Mouse (Mus musculus): ENCODE data around the gene Coq4.

Coq4 gene

GRCm38 (mm10) chr2:29792772-29793487, 5.6 kb downstream of the Coq4 start:
- DNase-seq (ENCODE audit: low spot score) = no peak

GRCm38 (mm10) chr2:29802075-29802826, 15.0 kb downstream of the Coq4 start, which contains the start of gene Slc27a4:
Gene Slc27a4, plus strand, starts transcription at chr2:29802634.
- peak; percentile 89 for DNase-seq (ENCODE audit: low spot score)

DNA sequence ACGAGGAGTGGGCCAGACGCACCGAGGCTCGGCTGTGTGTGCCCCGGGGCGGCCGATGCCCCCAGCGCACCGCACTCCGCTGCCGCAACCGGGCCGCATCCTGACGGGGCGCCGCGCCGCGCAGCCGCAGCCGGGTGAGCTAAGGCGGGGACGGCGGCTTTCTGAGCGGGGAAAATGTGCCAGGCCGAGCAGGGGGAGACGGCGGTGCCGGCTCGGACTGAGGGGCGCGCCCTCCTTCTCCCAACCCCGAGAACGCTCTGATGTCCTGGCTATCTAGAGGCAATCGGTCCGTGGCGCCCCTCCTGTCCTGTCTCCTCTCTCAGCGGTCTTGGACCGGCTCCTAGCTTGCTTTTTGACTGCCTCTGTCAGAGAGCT, 15.5 kb downstream of the Coq4 start:
- no peak for DNase-seq (ENCODE audit: low spot score)

- DNase-seq (ENCODE audit: low spot score) = no peak
These were observed 16.1 kb downstream of the Coq4 start for GRCm38 (mm10) chr2:29803400-29803831.

DNA sequence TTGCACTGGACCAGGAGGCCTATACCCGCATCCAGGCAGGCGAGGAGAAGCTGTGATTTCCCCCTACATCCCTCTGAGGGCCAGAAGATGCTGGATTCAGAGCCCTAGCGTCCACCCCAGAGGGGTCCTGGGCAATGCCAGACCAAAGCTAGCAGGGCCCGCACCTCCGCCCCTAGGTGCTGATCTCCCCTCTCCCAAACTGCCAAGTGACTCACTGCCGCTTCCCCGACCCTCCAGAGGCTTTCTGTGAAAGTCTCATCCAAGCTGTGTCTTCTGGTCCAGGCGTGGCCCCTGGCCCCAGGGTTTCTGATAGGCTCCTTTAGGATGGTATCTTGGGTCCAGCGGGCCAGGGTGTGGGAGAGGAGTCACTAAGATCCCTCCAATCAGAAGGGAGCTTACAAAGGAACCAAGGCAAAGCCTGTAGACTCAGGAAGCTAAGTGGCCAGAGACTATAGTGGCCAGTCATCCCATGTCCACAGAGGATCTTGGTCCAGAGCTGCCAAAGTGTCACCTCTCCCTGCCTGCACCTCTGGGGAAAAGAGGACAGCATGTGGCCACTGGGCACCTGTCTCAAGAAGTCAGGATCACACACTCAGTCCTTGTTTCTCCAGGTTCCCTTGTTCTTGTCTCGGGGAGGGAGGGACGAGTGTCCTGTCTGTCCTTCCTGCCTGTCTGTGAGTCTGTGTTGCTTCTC, 28.5 kb downstream of the Coq4 start:
- DNase-seq (ENCODE audit: low spot score) = no peak

- peak; percentile 68 for DNase-seq (ENCODE audit: low spot score)
These were observed 30.3 kb downstream of the Coq4 start for GRCm38 (mm10) chr2:29817426-29818232.

DNA sequence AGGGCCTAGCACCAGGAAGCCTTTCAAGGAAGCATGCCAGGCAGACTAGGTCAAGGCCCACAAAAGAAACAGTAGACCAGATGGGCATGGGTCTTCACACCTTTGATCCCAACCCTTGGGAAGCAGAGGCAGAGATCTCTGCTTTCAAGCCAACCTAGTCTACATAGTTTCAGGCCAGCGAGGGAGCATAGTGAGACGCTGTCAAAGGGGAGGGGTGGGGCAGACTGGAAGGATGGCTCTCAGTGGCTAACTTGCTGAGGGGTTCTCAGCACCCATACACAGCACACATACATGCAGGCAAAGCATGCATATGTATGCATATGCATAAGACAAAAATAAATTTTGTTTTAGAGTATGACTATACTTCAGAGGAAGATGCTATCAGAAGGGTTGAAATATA, 32.1 kb downstream of the Coq4 start:
- no peak for DNase-seq (ENCODE audit: low spot score)

DNA sequence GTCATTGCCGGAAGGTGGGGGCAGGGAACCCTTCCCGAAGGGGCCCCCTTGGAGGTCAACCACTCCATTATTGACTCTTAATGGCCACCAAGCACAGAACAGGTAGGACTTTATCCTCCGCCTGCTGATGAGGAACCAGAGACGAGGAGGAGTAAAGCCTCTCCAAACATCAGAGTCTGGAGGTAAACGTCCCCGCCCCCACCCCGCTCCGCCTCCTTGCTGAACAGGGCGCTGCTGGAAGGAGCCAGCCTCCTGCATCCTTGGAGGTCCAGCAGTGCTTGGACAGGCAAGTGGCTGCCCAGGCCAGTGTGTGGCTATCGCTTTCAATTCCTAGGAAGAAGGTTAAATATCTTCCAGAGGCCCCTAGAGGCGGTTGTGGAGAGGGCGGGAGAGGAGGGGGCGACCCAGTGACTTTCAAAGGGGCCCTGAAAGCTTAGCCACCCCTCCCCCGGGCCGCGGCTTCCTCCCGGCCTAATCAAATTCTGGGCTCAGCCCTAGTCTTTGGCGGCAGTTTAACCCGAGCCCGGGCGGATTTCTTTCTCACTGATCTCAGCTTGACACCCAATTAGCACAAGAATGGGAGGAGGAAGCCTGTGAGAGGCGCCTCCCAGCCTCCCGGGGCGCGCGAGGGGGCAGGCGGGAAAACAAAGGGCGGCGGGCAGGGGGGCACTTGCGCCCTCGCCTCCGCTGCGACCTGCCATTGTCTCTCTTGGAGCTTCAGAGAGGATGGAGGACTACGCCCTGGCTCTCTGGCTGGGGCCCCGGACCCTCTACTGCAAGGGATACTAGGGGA, 32.9 kb downstream of the Coq4 start, which contains the start of gene Urm1:
TSS of gene Urm1 (plus strand) at position 51 of the 793 bp plus-strand sequence.
- peak; percentile 23 for DNase-seq (ENCODE audit: low spot score)

- DNase-seq (ENCODE audit: low spot score) = no peak
These were observed 39.1 kb downstream of the Coq4 start for GRCm38 (mm10) chr2:29826318-29826925.

DNA sequence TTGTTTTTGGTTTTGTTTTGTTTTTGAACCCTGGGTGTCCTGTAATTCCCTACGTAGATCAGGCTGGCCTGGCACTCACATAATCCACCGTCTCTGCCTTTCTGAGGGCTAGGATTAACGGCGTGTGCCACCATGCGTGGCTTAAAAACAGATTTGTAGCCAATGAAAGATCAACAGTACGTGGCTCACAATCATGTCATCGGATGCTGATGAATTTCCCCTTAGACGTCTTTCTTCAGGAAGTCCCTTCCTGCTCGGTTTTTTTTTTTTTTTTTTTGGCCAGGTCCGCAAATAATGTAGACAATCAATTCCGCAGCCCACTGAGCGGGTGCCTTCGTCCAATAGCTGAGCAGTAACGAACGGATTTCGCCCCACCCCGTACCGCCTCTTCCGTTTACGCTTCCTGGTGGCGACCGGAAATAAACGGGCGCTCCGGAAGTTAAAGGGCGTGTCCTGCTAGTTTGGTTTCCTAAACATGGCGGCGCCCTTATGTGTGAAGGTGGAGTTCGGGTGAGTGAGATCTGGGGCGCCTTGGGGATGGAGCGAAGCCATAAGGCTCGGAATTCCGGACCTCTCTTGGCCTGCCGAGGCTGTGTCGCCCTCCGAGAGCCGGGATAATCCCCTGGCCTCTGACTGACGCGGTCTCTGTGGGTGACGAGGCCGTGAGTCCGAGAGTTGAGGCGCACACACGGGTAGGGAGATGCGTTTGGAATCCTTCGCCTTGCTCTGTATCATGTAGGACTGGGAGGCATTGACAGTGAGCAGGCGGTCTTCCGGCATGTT, 39.8 kb downstream of the Coq4 start:
- peak; percentile 90 for DNase-seq (ENCODE audit: low spot score)

DNA sequence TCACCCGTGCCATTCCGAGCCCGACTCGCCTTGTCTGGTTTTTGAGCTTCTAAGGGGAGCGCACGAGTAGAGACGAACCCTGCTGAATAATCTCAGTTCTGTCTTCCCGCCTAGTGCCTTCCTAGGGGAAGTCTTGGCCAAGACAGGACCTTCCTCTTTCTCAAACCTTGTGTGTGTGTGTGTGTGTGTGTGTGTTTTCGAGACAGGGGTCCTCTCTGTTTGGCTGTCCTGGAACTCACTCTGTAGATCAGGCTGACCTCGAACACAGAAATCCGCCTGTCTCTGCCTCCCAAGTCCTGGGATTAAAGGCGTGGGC, 40.4 kb downstream of the Coq4 start:
- DNase-seq (ENCODE audit: low spot score) = no peak

- no peak for DNase-seq (ENCODE audit: low spot score)
These were observed 43.8 kb downstream of the Coq4 start for GRCm38 (mm10) chr2:29831106-29831505.

GRCm38 (mm10) chr2:29833796-29834195, 46.5 kb downstream of the Coq4 start:
- no peak for DNase-seq (ENCODE audit: low spot score)

GRCm38 (mm10) chr2:29835391-29835899, 48.2 kb downstream of the Coq4 start:
- DNase-seq (ENCODE audit: low spot score) = no peak

- no peak for DNase-seq (ENCODE audit: low spot score)
These were observed 52.2 kb downstream of the Coq4 start for GRCm38 (mm10) chr2:29839460-29839859.

GRCm38 (mm10) chr2:29843231-29844105, 56.2 kb downstream of the Coq4 start:
- no peak for DNase-seq (ENCODE audit: low spot score)

DNA sequence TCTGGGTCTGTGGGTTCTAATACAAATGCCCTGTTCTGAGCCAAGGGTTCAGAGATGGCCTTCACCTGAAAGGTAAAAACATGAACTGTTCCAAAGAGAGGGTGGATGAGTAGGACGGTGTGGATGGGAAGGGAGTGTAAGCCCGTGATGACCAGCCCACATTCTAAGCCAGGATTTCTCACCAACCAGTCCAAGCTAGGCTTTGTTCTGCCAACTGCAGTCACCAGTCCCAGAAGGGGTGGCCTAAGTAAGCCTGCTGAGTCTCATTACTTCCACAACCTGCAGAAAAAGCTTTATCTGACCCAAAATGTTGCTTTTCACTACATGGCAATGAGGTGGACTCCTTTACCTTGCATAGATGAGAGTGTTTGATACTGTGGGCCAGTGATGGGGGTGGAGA, 56.8 kb downstream of the Coq4 start:
- DNase-seq (ENCODE audit: low spot score) = no peak

GRCm38 (mm10) chr2:29844661-29845060, 57.4 kb downstream of the Coq4 start:
- DNase-seq (ENCODE audit: low spot score) = no peak

GRCm38 (mm10) chr2:29845636-29846035, 58.3 kb downstream of the Coq4 start:
- no peak for DNase-seq (ENCODE audit: low spot score)
